Comparison of ENCODE assay signal across 10 mouse cellular contexts in the genomic region with DNA sequence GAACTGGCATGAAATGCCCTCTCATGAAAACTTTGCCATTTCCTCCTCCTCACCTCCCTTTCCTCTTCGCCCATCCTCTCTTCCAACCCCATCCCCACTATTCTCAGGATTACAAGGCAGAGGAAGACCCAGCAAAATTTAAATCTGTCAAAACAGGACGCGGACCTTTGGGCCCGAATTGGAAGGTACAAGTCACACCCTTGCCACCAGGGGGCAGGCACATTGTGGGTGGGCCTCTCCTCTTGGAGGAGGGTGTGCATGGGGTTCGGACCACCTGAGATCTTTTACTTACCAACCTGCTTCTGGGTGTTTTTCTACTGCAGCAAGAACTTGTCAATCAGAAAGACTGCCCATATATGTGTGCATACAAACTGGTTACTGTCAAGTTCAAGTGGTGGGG. TPM values are rescaled to one million over a fixed set of nuclear protein-coding genes. Genes with fewer than 3 reads are reported as not detected.
A peak's percentile ranks its signal among the peaks of the same experiment; 100 is the strongest.
DNase-seq lines count a peak whose midpoint lies in the region; ATAC-seq and TF ChIP-seq lines count a peak whose summit lies in the region.
"Had no signal": no experiment of that assay in that cellular context is flagged by ENCODE, and none has a peak within 500 bp of the region (broad histone marks: within the 10 kb centered on the region; RNA-seq: fewer than 3 reads in every experiment).

No protein-coding gene starts in this region.

- WGBS in bone marrow, adult 2 months: 74% methylated on average over 5 of the region's 5 CpGs
- WGBS in small intestine, adult 2 months: 84% methylated on average over 5 of the region's 5 CpGs

- H3K4me1 ChIP-seq in bone marrow, adult 2 months (ENCODE audit: control insufficient read depth, insufficient read depth, low read length): peaks cover 2% of the 10 kb centered on the region; the same call in 1 of the 2 replicates
- H3K4me1 ChIP-seq in small intestine, adult 2 months (ENCODE audit: control insufficient read depth, insufficient read depth, insufficient read length, low read length): no peaks in the 10 kb centered on the region; the same call in 1 of the 2 replicates

- peak; percentile 73 for TF ChIP-seq CTCF in layer of hippocampus, adult 2 months (conservative IDR thresholded peaks at IDR 0.05)
- peak; percentile 66 for TF ChIP-seq CTCF in bone marrow, adult 2 months (IDR thresholded peaks at IDR 0.05; ENCODE audit: control insufficient read depth, insufficient read depth, low read length)
- peak; percentile 26; the same call in 1 of the 2 replicates for TF ChIP-seq CTCF in small intestine, adult 2 months (IDR thresholded peaks at IDR 0.05; ENCODE audit: extremely low read depth, insufficient read length, insufficient replicate concordance, low read depth, low read length)

- H3K36me3 ChIP-seq in small intestine, adult 2 months (ENCODE audit: control insufficient read depth, insufficient read depth, low read length): peaks cover 72% of the 10 kb centered on the region

- ATAC-seq in frontal cortex, adult (ENCODE audit: low TSS enrichment): no peak

- H3K27ac ChIP-seq in layer of hippocampus, adult 2 months: peak overlapping the region; percentile 68; the same call in 1 of the 2 replicates
- H3K27ac ChIP-seq in bone marrow, adult 2 months (ENCODE audit: control insufficient read depth, insufficient read depth, low read depth, low read length, poor library complexity): no peak overlapping the region
- H3K27ac ChIP-seq in small intestine, adult 2 months (ENCODE audit: insufficient read depth, low read depth, low read length): no peak overlapping the region

- H3K27me3 ChIP-seq in small intestine, adult 2 months (ENCODE audit: control insufficient read depth, insufficient read depth, low read length): no peaks in the 10 kb centered on the region

- no peak overlapping the region for H3K4me3 ChIP-seq in layer of hippocampus, adult 2 months
- H3K4me3 ChIP-seq in bone marrow, adult 2 months (replicated peaks; ENCODE audit: control insufficient read depth, low read depth, low read length): no peak overlapping the region
- H3K4me3 ChIP-seq in small intestine, adult 2 months (ENCODE audit: low read depth, low read length): no peak overlapping the region
- H3K4me3 ChIP-seq: myocyte had no signal

- TF ChIP-seq POLR2A in bone marrow, adult 2 months (IDR thresholded peaks at IDR 0.05; ENCODE audit: borderline replicate concordance, control insufficient read depth, low read depth, low read length): no peak
- no peak for TF ChIP-seq POLR2A in small intestine, adult 2 months (IDR thresholded peaks at IDR 0.05; ENCODE audit: low read depth, low read length)

- DNase-seq in adrenal gland, postnatal 14 days: peak; percentile 66
- no peak for DNase-seq in adrenal gland, adult 2 months
- DNase-seq in layer of hippocampus, adult 2 months (ENCODE audit: low spot score in 2 of 2): no peak
- DNase-seq in layer of hippocampus, adult 9-10 months (ENCODE audit: low spot score): no peak
- DNase-seq in cerebellum, postnatal 25 days: no peak
- DNase-seq: layer of hippocampus, adult 9-11 months had no signal

RNA-seq across cellular contexts. Expression of gene Inpp5k, which starts 11.7 kb away (rescaled TPM):
- 32.3 and 41.8 TPM in 2 replicates for total RNA-seq in adrenal gland, postnatal 14 days (2021)
- total RNA-seq in adrenal gland, adult 2 months (2021): 10 to 100 TPM; 32.9 to 42.3 TPM
- polyA plus RNA-seq in adrenal gland, adult 2 months (2012; rRNA removed): 38.0 and 50.0 TPM in 2 replicates
- 10 to 100 TPM; 49.4 to 50.4 TPM for total RNA-seq in layer of hippocampus, adult 2 months (2021)
- 34.2 and 58.2 TPM in 2 replicates for polyA plus RNA-seq in bone marrow, adult 2 months (2011; ENCODE audit: insufficient read depth, insufficient read length, low replicate concordance, missing spikeins)
- polyA plus RNA-seq in small intestine, adult 2 months (2012; rRNA removed): 14.3 and 35.3 TPM in 2 replicates

RNA-seq across cellular contexts. Expression of gene Myo1c, which starts 31.2 kb away (rescaled TPM):
- total RNA-seq in adrenal gland, postnatal 14 days (2021): 148 and 155 TPM in 2 replicates
- 100 to 1,000 TPM; 136 to 174 TPM for total RNA-seq in adrenal gland, adult 2 months (2021)
- polyA plus RNA-seq in adrenal gland, adult 2 months (2012; rRNA removed): 74.7 and 101 TPM in 2 replicates
- total RNA-seq in layer of hippocampus, adult 2 months (2021): 10 to 100 TPM; 16.5 to 19.9 TPM
- polyA plus RNA-seq in bone marrow, adult 2 months (2011; ENCODE audit: insufficient read depth, insufficient read length, low replicate concordance, missing spikeins): 35.8 and 69.2 TPM in 2 replicates
- 23.2 and 28.7 TPM in 2 replicates for polyA plus RNA-seq in small intestine, adult 2 months (2012; rRNA removed)

RNA-seq across cellular contexts. Expression of gene Pitpna, which starts 31.2 kb away (rescaled TPM):
- 150 and 164 TPM in 2 replicates for total RNA-seq in adrenal gland, postnatal 14 days (2021)
- 100 to 1,000 TPM; 185 to 186 TPM for total RNA-seq in adrenal gland, adult 2 months (2021)
- 42.6 and 97.6 TPM in 2 replicates for polyA plus RNA-seq in adrenal gland, adult 2 months (2012; rRNA removed)
- 100 to 1,000 TPM; 269 to 283 TPM for total RNA-seq in layer of hippocampus, adult 2 months (2021)
- 76.6 and 102 TPM in 2 replicates for polyA plus RNA-seq in bone marrow, adult 2 months (2011; ENCODE audit: insufficient read depth, insufficient read length, low replicate concordance, missing spikeins)
- 88.0 and 185 TPM in 2 replicates for polyA plus RNA-seq in small intestine, adult 2 months (2012; rRNA removed)

RNA-seq across cellular contexts. Expression of gene Crk, which starts 59.9 kb away (rescaled TPM):
- total RNA-seq in adrenal gland, postnatal 14 days (2021): 100 and 101 TPM in 2 replicates
- total RNA-seq in adrenal gland, adult 2 months (2021): 100 to 1,000 TPM; 105 to 110 TPM
- 201 and 233 TPM in 2 replicates for polyA plus RNA-seq in adrenal gland, adult 2 months (2012; rRNA removed)
- total RNA-seq in layer of hippocampus, adult 2 months (2021): 100 to 1,000 TPM; 123 to 136 TPM
- 14.9 and 39.7 TPM in 2 replicates for polyA plus RNA-seq in bone marrow, adult 2 months (2011; ENCODE audit: insufficient read depth, insufficient read length, low replicate concordance, missing spikeins)
- 71.4 and 111 TPM in 2 replicates for polyA plus RNA-seq in small intestine, adult 2 months (2012; rRNA removed)
